Mouse (Mus musculus) lung, postnatal 10 days (tissue): ENCODE measurements around the gene Angptl7.

Experiments used
- DNase-seq: peaks from one replicate; pipeline ENCODE4 v3.0.0; 2021

Angptl7 gene

GRCm38 (mm10) chr4:148448179-148448852 lies 51.9 kb downstream of the Angptl7 start, which contains the start of gene Mtor:
Gene Mtor, plus strand, starts transcription at chr4:148448611.
- peak; percentile 97 for DNase-seq
